Mouse (Mus musculus) forebrain, embryonic 12.5 days (tissue): ENCODE measurements around the gene Ginm1. TPM values are rescaled to one million over a fixed set of nuclear protein-coding genes. Genes with fewer than 3 reads are reported as not detected.
"Not testable (repeated sequence)": the region's sequence is repeated elsewhere in the genome, so short reads cannot be mapped to it uniquely, and the experiment has no call there.

Source experiments
- ATAC-seq: fragments of 200-750 bp; cut with Nextera tagmentation; 2 replicates; pipeline ENCODE4 v1.8.0; 2017; ENCODE audit warnings: moderate TSS enrichment; ENCODE audit not compliant: low FRiP score
- H3K27ac ChIP-seq: fragments of 300-500 bp; sonication (generic); 2 replicates; pipeline ENCODE4 v1.5.1; 2016; ENCODE audit warnings: mild to moderate bottlenecking
- H3K27me3 ChIP-seq: fragments of 300-500 bp; sonication (generic); 2 replicates; pipeline ENCODE4 v1.6.1; 2016; ENCODE audit warnings: mild to moderate bottlenecking
- H3K36me3 ChIP-seq: fragments of 300-500 bp; sonication (generic); replicated peaks from 2 replicates; pipeline ENCODE4 v1.6.1; 2016; ENCODE audit warnings: mild to moderate bottlenecking
- H3K4me1 ChIP-seq: fragments of 300-500 bp; sonication (generic); 2 replicates; pipeline ENCODE4 v1.6.1; 2016
- H3K4me2 ChIP-seq: fragments of 300-500 bp; sonication (generic); 2 replicates; pipeline ENCODE4 v1.6.1; 2016; ENCODE audit warnings: mild to moderate bottlenecking, moderate library complexity
- H3K4me3 ChIP-seq: fragments of 300-500 bp; sonication (generic); replicated peaks from 2 replicates; pipeline ENCODE4 v1.5.1; 2016; ENCODE audit warnings: mild to moderate bottlenecking
- H3K9ac ChIP-seq: fragments of 300-500 bp; sonication (generic); 2 replicates; pipeline ENCODE4 v1.6.1; 2016; ENCODE audit warnings: mild to moderate bottlenecking
- H3K9me3 ChIP-seq: fragments of 300-500 bp; sonication (generic); 2 replicates; pipeline ENCODE4 v1.6.1; 2016
- WGBS: fragments of 180-500 bp; shearing (Covaris S2); methylation state at CpG from one replicate; pipeline ENCODE4 v1.1.7; 2016; 5-methylcytosine and 5-hydroxymethylcytosine counted together
- polyA plus RNA-seq: library from polyadenylated mRNA; unstranded; fragments of >200 nt; fragmentation: Nextera tagmentation; extraction: Ambion mirVana; gene quantifications from 2 replicates; pipeline ENCODE4 v1.2.1, GENCODE M21; 2016

Ginm1 gene
- polyA plus RNA-seq, 1 experiment from 2014 or later, result 55.6 TPM

- ATAC-seq, result peak; percentile 47; the same call in 1 of the 2 replicates
- Histone ChIP-seq H3K27me3 (no peaks in the 10 kb centered on the region), H3K9me3 (no peaks in the 10 kb centered on the region), H3K4me1 (peaks cover 12% of the 10 kb centered on the region), H3K9ac (peak overlapping the region; percentile 88), H3K4me2 (peak overlapping the region; percentile 81), H3K36me3 (peaks cover 26% of the 10 kb centered on the region), H3K4me3 (peak overlapping the region; percentile 90), H3K27ac (0 out of 2 replicates have a peak overlapping the region, but pooled peaks have one; percentile 36)
- WGBS, result under 1% methylated on average over 10 of the region's 10 CpGs
These were observed 322 bp downstream of the Ginm1 start for GRCm38 (mm10) chr10:7792254-7792750.

- WGBS, result 51% methylated on average over 2 of the region's 2 CpGs
- Histone ChIP-seq H3K27ac (no peak overlapping the region), H3K9me3 (no peaks in the 10 kb centered on the region), H3K4me2 (no peak overlapping the region), H3K4me3 (no peak overlapping the region), H3K4me1 (0 out of 2 replicates have a peak, but pooled peaks cover 3% of the 10 kb centered on the region), H3K27me3 (no peaks in the 10 kb centered on the region), H3K36me3 (peaks cover 15% of the 10 kb centered on the region), H3K9ac (no peak overlapping the region)
- ATAC-seq, result no peak
These were observed 5.3 kb downstream of the Ginm1 start for GRCm38 (mm10) chr10:7787319-7787718.

GRCm38 (mm10) chr10:7781214-7781613, 11.4 kb downstream of the Ginm1 start:
- Histone ChIP-seq H3K9me3 (no peaks in the 10 kb centered on the region), H3K4me1 (peaks cover 9% of the 10 kb centered on the region), H3K27ac (no peak overlapping the region), H3K4me3 (peak overlapping the region; percentile 92), H3K9ac (no peak overlapping the region; the same call in 1 of the 2 replicates), H3K27me3 (no peaks in the 10 kb centered on the region), H3K36me3 (peaks cover 16% of the 10 kb centered on the region; the same call in 1 of the 2 replicates), H3K4me2 (peak overlapping the region; percentile 73)
- WGBS, result 55% methylated on average over 3 of the region's 3 CpGs
- ATAC-seq, result peak; percentile 15; the same call in 1 of the 2 replicates

- Histone ChIP-seq H3K9me3 (no peaks in the 10 kb centered on the region), H3K4me2 (peak overlapping the region; percentile 73), H3K36me3 (peaks cover 21% of the 10 kb centered on the region; the same call in 1 of the 2 replicates), H3K27me3 (no peaks in the 10 kb centered on the region), H3K4me3 (peak overlapping the region; percentile 92), H3K9ac (peak overlapping the region; percentile 89), H3K27ac (peak overlapping the region; percentile 68), H3K4me1 (peaks cover 9% of the 10 kb centered on the region)
- under 1% methylated on average over 56 of the region's 77 CpGs for WGBS
- peak; percentile 94 for ATAC-seq
These were observed 12.1 kb downstream of the Ginm1 start for GRCm38 (mm10) chr10:7780238-7781176.

GRCm38 (mm10) chr10:7779751-7780237, 12.8 kb downstream of the Ginm1 start:
- Histone ChIP-seq H3K27me3 (no peaks in the 10 kb centered on the region), H3K4me2 (peak overlapping the region; percentile 73), H3K27ac (no peak overlapping the region), H3K9me3 (no peaks in the 10 kb centered on the region), H3K9ac (peak overlapping the region; percentile 89), H3K36me3 (peaks cover 24% of the 10 kb centered on the region; the same call in 1 of the 2 replicates), H3K4me1 (peaks cover 9% of the 10 kb centered on the region), H3K4me3 (peak overlapping the region; percentile 92)
- 28% methylated on average over 6 of the region's 7 CpGs for WGBS
- ATAC-seq, result no peak

- Histone ChIP-seq H3K4me1 (peaks cover 9% of the 10 kb centered on the region), H3K27ac (no peak overlapping the region), H3K4me2 (no peak overlapping the region), H3K9ac (no peak overlapping the region), H3K4me3 (no peak overlapping the region), H3K9me3 (no peaks in the 10 kb centered on the region), H3K27me3 (no peaks in the 10 kb centered on the region), H3K36me3 (peaks cover 35% of the 10 kb centered on the region)
- 99% methylated on average over 3 of the region's 3 CpGs for whole genome bisulfite sequencing
- no peak for ATAC-seq
These were observed 14.3 kb downstream of the Ginm1 start for GRCm38 (mm10) chr10:7778361-7778760.

GRCm38 (mm10) chr10:7775421-7775820, 17.2 kb downstream of the Ginm1 start:
- H3K36me3 ChIP-seq, result peaks cover 63% of the 10 kb centered on the region
- no peaks in the 10 kb centered on the region for H3K9me3 ChIP-seq
- no peak overlapping the region for H3K4me2 ChIP-seq
- ATAC-seq, result no peak
- H3K27me3 ChIP-seq, result no peaks in the 10 kb centered on the region
- H3K9ac ChIP-seq, result no peak overlapping the region
- H3K27ac ChIP-seq, result no peak overlapping the region
- WGBS, result 96% methylated on average over 8 of the region's 8 CpGs
- H3K4me1 ChIP-seq, result peaks cover 9% of the 10 kb centered on the region
- no peak overlapping the region for H3K4me3 ChIP-seq

GRCm38 (mm10) chr10:7772769-7773168, 19.9 kb downstream of the Ginm1 start:
- H3K27me3 ChIP-seq, result no peaks in the 10 kb centered on the region
- no peaks in the 10 kb centered on the region for H3K9me3 ChIP-seq
- H3K36me3 ChIP-seq, result peaks cover 80% of the 10 kb centered on the region

GRCm38 (mm10) chr10:7772346-7772745, 20.3 kb downstream of the Ginm1 start:
- Histone ChIP-seq H3K4me2 (no peak overlapping the region), H3K4me1 (peaks cover 2% of the 10 kb centered on the region; the same call in 1 of the 2 replicates), H3K27ac (no peak overlapping the region), H3K36me3 (peaks cover 81% of the 10 kb centered on the region), H3K4me3 (no peak overlapping the region), H3K9ac (no peak overlapping the region), H3K27me3 (no peaks in the 10 kb centered on the region), H3K9me3 (no peaks in the 10 kb centered on the region)
- no peak for ATAC-seq
- WGBS, result 89% methylated on average over 4 of the region's 4 CpGs

More at GRCm38 (mm10) chr10:7772769-7773168, 19.9 kb downstream of the Ginm1 start:
- peaks cover 2% of the 10 kb centered on the region; the same call in 1 of the 2 replicates for H3K4me1 ChIP-seq
- H3K4me3 ChIP-seq, result no peak overlapping the region
- no peak overlapping the region for H3K27ac ChIP-seq
- H3K4me2 ChIP-seq, result no peak overlapping the region
- ATAC-seq, result no peak
- WGBS, result 89% methylated on average over 1 of the region's 1 CpGs
- H3K9ac ChIP-seq, result no peak overlapping the region

- H3K9ac ChIP-seq, result no peak overlapping the region
- no peak overlapping the region for H3K27ac ChIP-seq
- H3K27me3 ChIP-seq, result no peaks in the 10 kb centered on the region
- no peaks in the 10 kb centered on the region for H3K4me1 ChIP-seq
- no peak overlapping the region for H3K4me3 ChIP-seq
- ATAC-seq, result no peak
- H3K4me2 ChIP-seq, result no peak overlapping the region
- WGBS, result 95% methylated on average over 2 of the region's 2 CpGs
- H3K9me3 ChIP-seq, result no peaks in the 10 kb centered on the region
- H3K36me3 ChIP-seq, result peaks cover 78% of the 10 kb centered on the region
These were observed 35.1 kb downstream of the Ginm1 start for GRCm38 (mm10) chr10:7757544-7757943.

- H3K4me2 ChIP-seq, result no peak overlapping the region
- 93% methylated on average over 6 of the region's 6 CpGs for WGBS
- no peaks in the 10 kb centered on the region for H3K27me3 ChIP-seq
- peaks cover 61% of the 10 kb centered on the region for H3K36me3 ChIP-seq
- no peaks in the 10 kb centered on the region for H3K9me3 ChIP-seq
- H3K4me1 ChIP-seq, result no peaks in the 10 kb centered on the region
- no peak for ATAC-seq
- no peak overlapping the region for H3K27ac ChIP-seq
- no peak overlapping the region for H3K9ac ChIP-seq
- H3K4me3 ChIP-seq, result no peak overlapping the region
These were observed 43.9 kb downstream of the Ginm1 start for GRCm38 (mm10) chr10:7748752-7749151.

- H3K27ac ChIP-seq, H3K9me3 ChIP-seq, H3K4me2 ChIP-seq, ATAC-seq, H3K27me3 ChIP-seq, H3K4me1 ChIP-seq, H3K4me3 ChIP-seq, H3K9ac ChIP-seq: not testable (repeated sequence)
- 96% methylated on average over 6 of the region's 6 CpGs for WGBS
- H3K36me3 ChIP-seq, result peaks cover 63% of the 10 kb centered on the region
These were observed 47.1 kb downstream of the Ginm1 start for GRCm38 (mm10) chr10:7745528-7745927.
